Mouse (Mus musculus) adrenal gland, postnatal 10 days (tissue): ENCODE results near the gene Defb25. TPM values are rescaled to one million over a fixed set of nuclear protein-coding genes. Genes with fewer than 3 reads are reported as not detected.

Experiments
- DNase-seq: peaks from one replicate; pipeline ENCODE4 v3.0.0; 2021; ENCODE audit warnings: mixed read lengths
- total RNA-seq, 2 experiments: library from RNA; stranded (reverse); gene quantifications; 2 replicates each; pipeline ENCODE4 v1.2.3; 2021

The Defb25 gene
- total RNA-seq, 2 experiments from 2014 or later, result not detected

DNA sequence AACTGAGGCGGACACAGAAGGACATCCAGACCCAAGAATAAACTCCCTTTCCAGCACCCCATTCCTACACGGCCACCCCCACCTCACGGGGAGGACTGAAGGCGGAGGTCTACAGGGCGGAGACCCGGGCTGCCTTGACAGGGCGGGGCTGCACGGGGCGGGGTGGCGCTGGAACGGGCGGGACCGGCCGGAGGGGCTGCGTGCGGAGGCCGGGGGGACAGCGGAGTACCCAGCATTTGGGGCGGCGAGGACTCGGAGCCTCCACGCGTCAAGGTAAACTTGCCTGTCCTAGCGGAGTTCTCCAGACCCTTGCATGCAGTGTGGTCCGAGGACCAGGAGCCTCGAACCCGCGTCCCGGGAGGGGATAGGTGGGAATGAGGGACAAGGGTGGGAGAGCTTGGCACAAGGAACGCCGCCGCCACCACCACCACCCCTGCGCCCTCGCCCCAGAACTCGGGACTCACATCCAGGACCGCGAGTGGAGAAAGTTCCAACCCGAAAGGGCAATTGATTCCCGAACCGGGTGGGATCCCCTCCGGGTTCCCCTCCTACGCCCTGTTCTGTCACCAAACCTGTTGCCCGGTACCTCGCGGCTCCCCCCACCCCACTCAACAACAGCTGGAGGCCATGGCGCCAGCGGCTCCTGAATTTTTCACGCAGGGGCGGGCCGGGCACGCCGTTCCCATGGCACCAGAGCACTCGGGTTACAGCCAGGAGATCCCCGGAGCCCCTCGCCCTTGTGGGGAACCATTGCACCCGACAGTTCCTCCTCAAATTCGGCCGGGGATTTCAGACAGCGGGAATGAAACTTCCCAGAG, 4.1 kb upstream of the Defb25 start, which contains the start of gene Rem1:
Gene Rem1, plus strand, starts transcription at position 178 of the 818 bp plus-strand sequence.
- DNase-seq, result peak; percentile 48

DNA sequence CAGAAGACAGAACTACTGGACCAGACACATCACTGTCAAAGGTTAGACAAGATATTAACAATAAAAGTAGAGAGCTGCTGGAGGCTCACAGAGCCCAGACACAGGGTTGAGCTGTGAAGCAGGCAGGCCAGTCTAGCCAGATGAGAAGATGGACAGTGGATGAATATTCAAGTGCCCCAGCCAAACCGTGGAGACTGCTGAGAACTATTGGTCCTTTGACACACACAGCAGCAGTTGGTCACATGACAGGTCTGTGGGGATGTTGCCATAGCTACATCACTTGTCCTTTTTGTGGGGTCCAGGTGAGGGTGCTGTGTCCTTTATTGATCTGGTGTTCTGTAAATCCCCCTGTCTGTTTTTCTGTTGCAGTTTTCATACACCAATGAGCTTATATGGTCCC, 2.4 kb upstream of the Defb25 start:
- DNase-seq, result no peak

DNA sequence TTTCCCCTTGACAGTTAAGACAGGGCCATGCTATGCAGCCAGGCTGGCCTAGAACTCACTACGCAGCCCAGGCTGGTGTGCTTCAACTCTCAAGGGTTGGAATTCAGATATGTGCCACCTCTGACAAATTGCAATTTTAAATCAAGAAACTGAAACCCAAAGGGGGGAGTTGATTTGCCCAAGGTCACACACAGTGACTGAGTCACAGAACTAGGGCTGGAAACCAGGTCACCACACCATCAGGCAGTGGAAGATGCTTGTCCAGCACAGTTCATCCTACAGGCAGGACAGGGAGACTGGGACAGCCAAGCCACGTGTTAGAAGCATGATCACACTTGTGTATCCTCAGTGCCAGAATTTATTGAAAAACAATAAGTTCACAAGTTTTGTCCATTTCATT, 1.7 kb upstream of the Defb25 start:
- DNase-seq, result peak; percentile 30

DNA sequence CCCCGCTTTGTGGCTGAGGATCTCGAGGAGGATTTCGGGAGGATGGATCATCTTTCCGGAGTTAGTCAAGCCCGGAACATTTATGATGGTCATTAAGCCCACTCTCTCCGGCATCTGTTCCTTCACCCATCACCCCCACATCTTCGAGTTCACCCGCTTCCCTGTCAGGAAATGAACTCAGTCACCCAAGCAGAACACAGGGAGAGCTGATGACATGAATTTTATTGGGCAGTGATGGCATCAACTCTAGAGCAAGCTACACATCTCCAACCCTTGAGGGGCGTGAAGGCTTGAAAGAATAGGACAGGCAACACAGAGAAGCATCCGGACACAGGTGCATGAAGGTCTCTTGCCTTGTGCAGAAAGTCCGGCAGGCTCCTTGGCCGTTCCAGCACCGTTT, 702 bp downstream of the Defb25 start:
- DNase-seq, result no peak

DNA sequence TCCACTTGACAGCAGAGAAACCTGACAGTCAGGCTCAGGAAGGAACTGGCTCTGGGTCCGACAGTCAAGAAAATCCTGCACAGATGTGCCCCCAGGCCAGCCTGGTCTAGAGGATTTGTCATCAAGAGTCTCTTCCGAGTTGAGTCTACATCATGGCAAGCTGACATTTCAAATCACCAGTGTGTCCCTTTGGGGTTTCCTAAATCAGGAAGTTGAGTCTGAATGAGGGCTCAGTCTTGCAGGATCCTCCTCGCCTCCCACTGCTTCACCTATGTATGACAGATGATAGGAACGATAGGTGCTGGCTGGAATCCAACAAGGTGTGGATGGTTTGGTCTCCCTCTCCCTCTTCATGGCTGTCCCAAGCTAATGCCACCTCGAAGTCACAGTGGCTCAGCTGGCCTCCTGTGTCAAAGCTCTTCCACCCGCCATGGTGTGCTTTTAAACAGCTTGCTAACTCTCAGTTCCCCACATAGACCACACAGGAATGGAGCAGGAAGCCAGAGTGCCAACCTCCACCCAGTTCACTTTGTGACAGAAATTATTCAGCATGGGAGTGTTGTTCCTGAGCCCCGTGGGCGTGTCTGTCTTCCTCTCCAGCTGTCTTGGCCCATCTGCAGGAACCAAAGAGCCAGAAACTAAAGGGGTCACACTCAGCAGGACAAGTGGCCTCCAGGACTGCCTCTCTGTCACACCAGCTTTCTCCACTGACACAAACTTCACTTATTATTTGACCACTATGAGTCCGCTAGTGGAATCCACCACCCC, 2.3 kb downstream of the Defb25 start:
- DNase-seq, result no peak

DNA sequence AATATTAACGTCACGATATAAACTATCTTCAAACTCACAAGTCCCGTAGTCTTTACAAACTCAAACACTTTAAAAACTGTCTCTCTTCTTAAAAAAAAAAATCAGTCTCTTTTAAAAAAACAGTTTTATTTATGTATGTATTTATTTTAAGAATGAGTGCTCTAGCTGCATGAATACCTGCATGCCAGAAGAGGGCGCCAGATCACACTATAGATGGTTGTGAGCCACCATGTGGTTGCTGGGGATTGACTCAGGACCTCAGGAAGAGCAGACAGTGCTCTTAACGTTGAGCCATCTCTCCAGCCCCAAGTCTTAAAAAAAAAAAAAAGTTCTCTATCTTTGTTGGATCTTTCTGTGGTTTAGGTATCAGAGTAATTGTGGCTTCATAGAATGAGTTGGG, 5.5 kb downstream of the Defb25 start:
- DNase-seq, result no peak

DNA sequence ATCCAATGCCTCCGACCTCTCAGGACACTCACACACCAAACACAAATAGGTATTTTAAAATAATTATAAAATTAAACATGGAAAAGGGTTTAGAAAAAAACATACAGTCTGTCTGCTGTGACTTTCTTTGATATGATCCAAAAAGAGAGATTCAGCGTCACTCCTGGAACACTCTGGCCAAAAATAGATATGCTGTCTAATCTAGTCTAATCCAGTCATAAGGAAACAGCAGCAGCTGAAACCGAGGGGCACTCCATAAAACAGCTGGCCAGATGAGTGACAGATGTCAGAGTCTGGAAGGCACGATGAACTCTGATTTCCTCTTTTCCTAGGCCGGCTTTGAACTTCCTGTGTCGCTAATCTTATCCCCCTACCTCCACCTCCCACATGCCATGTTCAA, 6.4 kb downstream of the Defb25 start:
- no peak for DNase-seq

DNA sequence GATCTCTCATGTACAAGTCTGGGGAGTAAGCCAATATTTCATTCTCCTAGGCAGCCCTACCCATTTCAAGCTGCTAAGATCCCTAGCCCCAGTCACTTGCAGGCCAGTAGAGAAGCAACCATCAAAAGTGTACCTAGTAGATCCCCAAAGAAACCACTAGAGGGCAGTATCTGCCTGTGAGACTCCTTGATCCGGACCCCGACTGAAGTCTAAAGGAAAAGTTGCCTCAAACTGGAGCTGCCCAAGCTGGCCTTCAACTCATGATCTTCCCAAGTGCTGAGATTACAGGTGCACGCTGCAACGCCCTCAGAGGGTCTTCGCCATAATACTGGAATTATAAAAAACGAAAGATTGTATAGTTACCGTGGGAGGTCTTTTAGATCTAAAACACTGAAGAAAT, 7.3 kb downstream of the Defb25 start:
- peak; percentile 69 for DNase-seq

DNA sequence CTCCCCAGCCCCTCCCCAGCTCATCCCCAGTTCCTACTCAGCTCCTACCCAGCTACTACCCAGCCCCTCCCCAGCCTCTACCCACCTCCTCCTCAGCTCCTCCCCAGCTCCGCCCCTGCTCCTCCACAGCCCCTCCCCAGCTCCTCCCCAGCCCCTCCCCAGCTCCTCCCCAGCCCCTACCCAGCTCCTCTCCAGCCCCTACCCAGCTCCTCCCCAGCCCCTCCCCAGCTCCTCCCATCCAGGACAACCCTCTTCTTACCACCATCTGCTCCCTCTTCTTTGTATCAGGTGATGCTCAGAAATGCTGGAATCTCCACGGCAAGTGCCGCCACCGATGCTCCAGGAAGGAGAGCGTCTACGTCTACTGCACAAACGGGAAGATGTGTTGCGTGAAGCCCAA, 10.7 kb downstream of the Defb25 start:
- DNase-seq, result no peak

DNA sequence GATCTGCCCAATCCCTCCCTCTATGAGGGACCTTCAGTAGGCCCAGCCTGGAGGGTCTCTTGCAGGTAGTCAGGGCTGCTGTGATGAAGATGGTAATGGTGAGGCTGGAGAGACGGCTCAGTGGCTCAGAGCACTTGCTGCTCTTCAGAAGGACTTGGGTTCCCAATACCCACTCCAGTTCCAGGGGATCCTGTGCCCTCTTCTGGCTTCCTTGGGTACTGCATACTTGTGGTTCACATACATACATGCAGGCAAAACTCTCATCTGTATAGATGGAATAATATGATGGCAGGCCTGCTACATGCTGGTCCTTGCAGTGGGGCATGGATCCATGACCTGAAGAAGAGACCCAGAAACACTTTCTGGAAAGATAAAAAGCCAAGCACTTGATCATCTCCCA, 14.1 kb downstream of the Defb25 start:
- no peak for DNase-seq

DNA sequence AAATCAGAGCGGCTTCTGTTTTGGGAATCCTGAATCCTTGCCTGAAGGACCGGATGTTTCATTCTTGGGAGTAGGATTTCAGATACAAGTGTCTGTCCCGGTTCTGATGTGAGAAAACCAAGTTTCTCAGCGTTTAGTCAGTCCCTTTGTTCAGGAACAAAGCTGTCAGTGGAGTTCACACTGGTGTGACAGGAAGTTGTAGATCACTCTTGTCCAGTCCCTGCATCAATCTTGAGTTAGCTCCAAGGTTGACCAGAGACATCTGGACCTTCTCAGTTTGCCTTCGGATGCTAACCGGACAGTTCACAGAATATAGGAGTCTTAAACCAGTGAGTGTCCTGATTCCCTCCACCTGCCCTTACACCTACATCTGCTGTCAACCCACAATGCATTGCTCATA, 15.1 kb downstream of the Defb25 start:
- DNase-seq, result no peak

DNA sequence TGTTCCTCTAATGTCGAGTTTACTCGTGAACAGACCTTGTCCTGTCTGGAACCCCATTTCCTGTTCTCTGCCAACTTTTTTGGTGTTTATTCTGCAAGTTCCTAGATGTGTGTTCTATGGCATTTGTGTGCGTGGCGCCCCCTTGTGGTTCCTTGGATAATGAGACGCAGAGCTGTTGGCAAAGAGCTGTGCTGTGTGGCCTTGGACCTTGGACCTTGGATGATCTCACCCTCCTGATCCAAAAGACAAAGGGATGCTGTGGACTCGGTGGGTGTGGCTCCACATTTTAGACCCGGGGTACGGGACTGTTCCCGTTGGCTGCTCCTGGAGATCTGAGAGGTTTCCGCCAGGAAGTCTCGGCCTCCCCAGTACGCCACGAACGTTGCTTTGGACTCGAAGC, 18.8 kb downstream of the Defb25 start, which contains the start of gene Defb36:
Gene Defb36, plus strand, starts transcription at position 271 of the 400 bp plus-strand sequence.
- DNase-seq, result peak; percentile 81

DNA sequence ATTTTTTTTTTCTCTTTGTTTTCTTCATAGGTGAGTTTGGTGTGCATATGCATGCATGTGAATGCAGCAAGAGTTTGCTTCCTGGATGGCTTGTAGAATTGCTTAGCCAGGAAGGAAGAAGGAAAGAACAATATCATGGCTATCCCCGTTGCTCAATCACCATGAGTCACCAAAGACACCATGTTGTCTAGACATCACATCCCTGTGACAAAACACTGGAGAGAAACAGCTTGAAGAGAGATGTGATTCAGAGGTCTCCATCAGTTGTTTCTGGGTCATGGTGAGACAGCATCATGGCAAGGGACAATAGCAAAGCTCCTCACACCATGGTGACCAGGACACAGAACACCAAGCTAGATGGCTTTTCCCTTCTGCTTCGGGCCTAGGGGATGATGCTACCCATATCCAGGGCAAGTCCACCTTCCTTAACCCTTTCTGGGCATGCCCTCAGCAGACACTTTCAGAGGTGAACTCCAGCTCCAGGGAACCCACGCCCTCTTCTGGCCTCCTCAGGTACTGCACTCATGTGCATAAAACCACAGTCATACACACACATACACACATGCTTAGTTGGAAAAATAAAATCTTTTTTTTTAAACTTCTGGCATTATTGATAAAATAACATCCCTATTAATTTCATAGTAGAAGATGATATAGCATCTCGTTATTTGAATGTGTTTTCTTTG, 21.4 kb downstream of the Defb25 start:
- no peak for DNase-seq

DNA sequence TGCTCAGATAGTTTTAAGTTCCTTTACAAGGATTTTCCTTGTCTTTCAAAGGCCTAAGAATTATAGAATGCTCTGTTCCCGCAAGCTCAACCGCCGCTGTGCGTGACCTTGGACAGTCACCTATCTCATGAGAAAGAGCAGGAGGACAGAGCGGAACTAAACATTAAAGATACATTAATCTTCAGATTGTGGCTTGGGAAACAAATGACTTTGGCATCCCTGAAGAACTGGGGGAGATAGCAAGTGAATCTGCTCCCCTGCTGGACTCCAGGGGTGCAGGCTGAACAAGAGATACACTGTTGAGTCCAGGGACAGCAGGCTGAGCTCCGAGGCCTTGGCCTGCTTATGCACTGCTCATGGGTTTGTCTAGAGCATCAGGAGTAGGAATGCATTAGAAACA, 22.8 kb downstream of the Defb25 start:
- no peak for DNase-seq

DNA sequence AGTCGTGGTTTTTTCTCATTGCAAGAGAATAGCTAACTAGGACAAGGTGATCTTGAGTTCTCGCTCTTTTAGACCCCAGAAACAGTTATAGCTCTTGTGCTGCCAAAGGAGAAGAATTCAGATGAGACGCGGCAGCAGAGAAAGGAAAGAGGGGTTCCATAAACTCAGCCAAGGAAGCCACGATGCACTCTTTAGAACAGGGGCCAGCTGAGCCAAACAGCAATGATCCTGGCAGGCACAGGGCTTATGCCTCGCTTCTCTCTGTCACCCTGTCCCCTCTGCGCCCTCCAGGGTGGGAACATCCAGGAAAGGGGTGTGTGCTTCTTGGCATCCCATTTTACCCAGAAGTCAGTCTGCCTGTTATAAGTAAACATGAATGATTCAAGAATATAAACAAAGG, 23.6 kb downstream of the Defb25 start, which contains the start of gene Defb45:
Gene Defb45, minus strand, starts transcription at position 101 of the 400 bp plus-strand sequence.
- no peak for DNase-seq

DNA sequence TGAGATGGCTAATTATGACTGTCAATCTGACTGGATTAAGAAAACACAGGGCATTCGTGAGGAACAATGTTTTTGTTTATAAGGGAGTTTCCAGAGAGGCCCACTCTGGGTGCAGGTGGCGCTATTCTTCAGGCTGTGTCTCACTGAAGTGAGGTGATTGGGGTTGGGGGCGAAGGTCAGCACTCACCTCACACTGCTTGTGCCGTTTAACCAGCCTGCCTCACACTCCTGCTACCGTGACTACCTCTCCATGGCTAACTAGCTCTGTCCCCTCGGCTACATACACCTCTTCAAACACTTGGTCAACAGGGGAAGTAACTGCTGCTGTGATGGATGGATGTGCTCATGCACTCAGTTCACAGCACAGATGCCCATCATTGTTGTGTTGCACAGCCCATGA, 33.8 kb downstream of the Defb25 start:
- DNase-seq, result no peak

DNA sequence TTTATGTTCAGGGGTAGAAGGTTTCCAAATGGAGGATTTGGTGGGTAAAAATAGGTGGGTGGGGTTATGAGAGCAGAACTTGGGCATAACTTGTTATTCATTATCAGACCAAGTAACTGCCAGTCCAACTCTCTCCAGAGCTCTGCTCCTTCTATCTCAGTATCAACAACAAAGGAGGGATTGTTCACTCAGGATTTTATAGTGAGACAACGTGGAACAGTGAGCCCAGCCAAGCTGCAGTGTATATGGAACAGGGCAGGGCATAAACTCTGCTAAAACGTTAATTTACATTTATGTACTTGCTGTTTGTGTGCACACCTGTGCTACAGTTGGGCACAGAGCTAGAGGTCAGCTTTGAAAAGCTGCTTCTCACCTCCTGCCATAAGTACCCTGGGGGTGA, 34.4 kb downstream of the Defb25 start:
- no peak for DNase-seq

DNA sequence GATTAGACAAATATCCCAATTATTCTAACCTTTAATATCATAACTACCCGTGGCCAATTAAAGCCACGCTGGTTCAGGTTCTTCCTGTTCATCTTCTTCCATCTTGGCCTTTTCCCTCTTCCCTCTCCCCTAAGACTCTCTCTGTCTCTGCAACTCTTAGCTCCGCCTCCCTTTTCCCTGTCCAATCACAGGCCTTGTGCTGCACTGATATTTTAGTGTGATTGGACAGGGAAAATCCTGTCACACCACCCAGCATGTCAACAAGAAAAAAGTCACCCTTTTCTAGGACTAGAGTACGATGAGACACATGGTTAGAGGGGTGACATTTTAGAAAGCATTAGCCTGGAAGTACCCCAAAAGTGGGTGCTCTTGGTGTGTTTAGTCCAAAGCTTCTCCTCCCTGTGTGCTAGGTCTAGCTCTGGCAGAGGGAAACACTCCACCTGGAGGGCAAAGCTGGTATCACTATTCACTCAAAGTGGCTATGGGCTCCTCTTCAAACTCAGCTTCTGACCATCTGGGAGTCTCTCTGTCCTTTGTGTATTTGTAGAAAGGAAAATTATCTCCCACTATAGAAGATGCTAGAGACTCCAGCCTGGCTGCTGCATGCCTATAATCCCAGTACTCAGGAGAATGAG, 35.8 kb downstream of the Defb25 start:
- peak; percentile 51 for DNase-seq

DNA sequence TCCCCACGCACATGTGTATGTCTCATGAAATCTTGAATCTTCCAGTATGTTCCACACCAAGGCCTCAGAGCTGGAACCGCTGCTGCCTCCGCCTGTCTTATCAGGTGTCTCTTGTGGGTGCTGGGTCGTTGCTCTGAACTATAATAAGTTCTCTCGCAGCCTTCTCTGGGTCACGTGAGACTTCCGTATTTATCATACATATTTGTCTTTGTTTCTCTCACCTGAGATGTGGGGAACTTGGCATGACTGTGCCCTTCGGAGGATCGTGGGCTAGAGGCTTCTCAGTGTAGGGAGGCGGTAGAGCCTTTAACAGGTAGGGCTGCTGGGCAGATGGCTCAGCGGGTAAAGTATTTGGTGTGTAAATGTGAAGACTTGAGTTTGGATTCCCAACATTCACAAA, 42.2 kb downstream of the Defb25 start:
- DNase-seq, result no peak

DNA sequence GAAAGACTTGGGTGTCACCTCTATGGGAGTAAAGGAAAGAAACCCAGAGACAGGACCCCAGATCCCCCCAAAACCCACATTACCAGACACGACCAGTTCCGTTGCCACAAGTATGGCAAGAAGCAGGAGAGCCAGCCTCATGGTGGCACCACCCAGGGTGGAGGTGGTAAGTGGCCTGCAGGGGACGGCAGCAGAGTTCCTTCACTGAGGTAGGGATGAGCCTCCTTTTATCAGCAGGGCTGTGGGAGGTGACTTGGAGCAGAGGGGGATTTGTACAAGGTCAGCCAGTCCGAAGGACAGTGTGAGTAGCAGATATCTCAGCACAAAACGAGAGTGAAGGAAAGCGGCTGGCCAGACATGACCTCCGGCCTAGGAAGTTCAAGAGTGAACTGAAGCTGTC, 42.7 kb downstream of the Defb25 start, which contains the start of gene Defb19:
Gene Defb19, minus strand, starts transcription at position 206 of the 400 bp plus-strand sequence.
- peak; percentile 26 for DNase-seq

DNA sequence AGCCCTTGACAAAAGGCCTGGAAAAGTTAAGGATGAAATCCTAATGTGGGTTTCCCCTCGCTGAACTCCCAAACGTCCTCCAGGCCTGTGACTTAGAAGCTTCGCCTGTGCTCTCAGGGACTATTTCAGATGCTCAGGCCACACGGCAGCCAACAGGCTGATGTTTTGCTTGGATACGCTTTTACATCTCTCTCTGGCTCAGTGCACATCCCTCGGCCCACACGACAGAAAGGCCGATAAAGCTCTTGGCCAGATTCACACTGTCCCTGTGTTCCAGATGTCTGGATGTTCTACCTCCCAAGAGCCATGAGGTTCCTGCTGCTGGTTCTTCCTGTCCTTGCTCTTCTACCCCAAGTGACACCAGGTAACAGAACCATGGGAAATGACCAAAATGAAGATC, 49.4 kb downstream of the Defb25 start:
- DNase-seq, result no peak
